Mouse (Mus musculus): Measurements from ENCODE around the gene Shcbp1.
"Not testable (repeated sequence)": the region's sequence is repeated elsewhere in the genome, so short reads cannot be mapped to it uniquely, and the experiment has no call there.

The Shcbp1 gene

GRCm38 (mm10) chr8:4779254-4780055 is at the start of gene Shcbp1:
Shcbp1 (minus strand) TSS chr8:4779567.
- DNase-seq (ENCODE audit: low spot score in 2 of 2) = peak; percentile 81 to 89

- no peak for DNase-seq (ENCODE audit: low spot score in 2 of 2)
These were observed 29.5 kb upstream of the Shcbp1 start for GRCm38 (mm10) chr8:4808831-4809230.

GRCm38 (mm10) chr8:4800524-4801122 is 21.3 kb upstream of the Shcbp1 start:
- DNase-seq (ENCODE audit: low spot score in 2 of 2) = no peak

DNA sequence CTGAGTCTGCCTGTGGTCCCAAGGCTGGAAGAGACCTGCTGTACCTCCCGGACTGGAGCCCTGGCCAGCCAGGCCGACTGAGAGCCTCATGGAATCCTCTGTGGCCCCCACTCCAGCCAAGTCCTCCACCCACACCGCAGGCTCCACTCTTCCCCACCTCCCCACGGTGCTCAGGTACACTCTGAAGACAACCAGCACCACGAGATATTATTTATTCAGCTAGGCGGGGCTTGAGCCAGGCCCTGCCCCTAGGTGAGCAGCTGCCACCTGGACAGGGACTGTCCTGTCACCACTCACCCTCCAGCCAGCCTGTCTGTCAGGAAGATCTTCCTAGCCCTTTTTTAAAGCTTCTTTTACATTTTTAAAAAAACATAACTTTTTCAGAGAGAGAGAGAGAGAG is 1.1 kb downstream of the Shcbp1 start:
- no peak for DNase-seq (ENCODE audit: low spot score in 2 of 2)

GRCm38 (mm10) chr8:4764751-4765150 is 14.6 kb downstream of the Shcbp1 start:
- no peak for DNase-seq (ENCODE audit: low spot score in 2 of 2)

GRCm38 (mm10) chr8:4753048-4753447 is 26.3 kb downstream of the Shcbp1 start:
- no peak for DNase-seq (ENCODE audit: low spot score in 2 of 2)

GRCm38 (mm10) chr8:4730942-4731341 is 48.4 kb downstream of the Shcbp1 start:
- DNase-seq (ENCODE audit: low spot score in 2 of 2) = no peak

DNA sequence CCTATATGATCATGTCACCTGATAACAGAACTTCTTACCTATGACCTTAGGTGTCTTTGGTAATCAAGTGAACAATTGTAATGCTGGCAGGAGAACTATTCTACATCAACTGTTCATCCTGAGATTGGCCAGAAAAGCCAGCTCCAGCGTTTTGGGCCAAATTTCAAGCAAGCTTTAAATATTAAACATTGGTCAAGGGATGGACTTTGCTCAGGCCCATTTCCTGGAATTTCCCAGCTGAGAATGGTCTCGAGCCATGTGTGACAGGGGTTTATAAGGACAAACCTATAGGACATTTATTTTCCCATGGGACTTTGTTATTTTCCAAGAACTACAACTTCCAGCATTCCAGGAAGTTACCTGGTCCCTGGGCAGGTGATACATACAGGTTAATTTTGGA is 63.8 kb downstream of the Shcbp1 start:
- DNase-seq (ENCODE audit: low spot score in 2 of 2) = no peak

- not testable (repeated sequence) for DNase-seq (ENCODE audit: low spot score in 2 of 2)
These were observed 71.0 kb downstream of the Shcbp1 start for GRCm38 (mm10) chr8:4708346-4708745.

DNA sequence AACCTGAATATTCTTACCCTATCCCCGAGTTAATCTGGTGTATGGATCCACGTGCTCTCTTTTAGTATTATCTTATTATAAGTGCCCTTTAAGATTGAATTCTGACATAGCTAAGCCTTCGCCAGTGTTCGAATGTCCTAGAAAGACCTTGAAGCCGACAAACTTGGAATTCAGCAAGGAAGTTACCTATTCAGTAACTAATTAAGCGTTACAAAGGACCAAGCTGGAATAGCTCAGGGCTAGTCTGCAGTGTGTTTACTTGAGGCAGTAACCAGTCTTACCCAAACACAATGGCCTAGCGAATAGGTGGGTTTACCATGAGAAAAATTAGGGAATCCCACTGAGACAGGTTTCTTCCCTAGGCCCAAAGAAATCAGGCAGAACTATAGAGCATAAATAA is 71.5 kb downstream of the Shcbp1 start:
- DNase-seq (ENCODE audit: low spot score in 2 of 2) = not testable (repeated sequence)

GRCm38 (mm10) chr8:4691634-4692033 is 87.7 kb downstream of the Shcbp1 start:
- no peak for DNase-seq (ENCODE audit: low spot score in 2 of 2)
